Mouse (Mus musculus): ENCODE data around the gene Slc1a5. TPM values are rescaled to one million over a fixed set of nuclear protein-coding genes. Genes with fewer than 3 reads are reported as not detected.
A peak's percentile ranks its signal among the peaks of the same experiment; 100 is the strongest.

The Slc1a5 gene
- total RNA-seq, 1 experiment from 2014 or later, result 51.4 TPM

GRCm38 (mm10) chr7:16816078-16816474, 34.9 kb downstream of the Slc1a5 start:
- peak; percentile 15; the same call in 1 of the 2 replicates for ATAC-seq (replicated peaks; ENCODE audit: low read depth, poor library complexity, severe bottlenecking)

- ATAC-seq (replicated peaks; ENCODE audit: low read depth, poor library complexity, severe bottlenecking), result peak; percentile 11; the same call in 1 of the 2 replicates
Measured at GRCm38 (mm10) chr7:16816475-16817122, 35.5 kb downstream of the Slc1a5 start, which contains the start of gene Fkrp. Fkrp (minus strand) TSS chr7:16816732.

GRCm38 (mm10) chr7:16817693-16818092, 36.6 kb downstream of the Slc1a5 start:
- no peak for ATAC-seq (replicated peaks; ENCODE audit: low read depth, poor library complexity, severe bottlenecking)

- no peak; the same call in 1 of the 2 replicates for ATAC-seq (replicated peaks; ENCODE audit: low read depth, poor library complexity, severe bottlenecking)
Measured at GRCm38 (mm10) chr7:16819794-16820193, 38.7 kb downstream of the Slc1a5 start.

GRCm38 (mm10) chr7:16820271-16820763, 39.2 kb downstream of the Slc1a5 start:
- ATAC-seq (replicated peaks; ENCODE audit: low read depth, poor library complexity, severe bottlenecking), result peak; percentile 30; the same call in 1 of the 2 replicates

- ATAC-seq (replicated peaks; ENCODE audit: low read depth, poor library complexity, severe bottlenecking), result no peak
Measured at GRCm38 (mm10) chr7:16821091-16821490, 40.0 kb downstream of the Slc1a5 start.

GRCm38 (mm10) chr7:16821669-16822101, 40.5 kb downstream of the Slc1a5 start:
- no peak for ATAC-seq (replicated peaks; ENCODE audit: low read depth, poor library complexity, severe bottlenecking)

GRCm38 (mm10) chr7:16823734-16824133, 42.6 kb downstream of the Slc1a5 start:
- no peak for ATAC-seq (replicated peaks; ENCODE audit: low read depth, poor library complexity, severe bottlenecking)

GRCm38 (mm10) chr7:16825785-16826184, 44.6 kb downstream of the Slc1a5 start:
- ATAC-seq (replicated peaks; ENCODE audit: low read depth, poor library complexity, severe bottlenecking), result peak; percentile 71

- ATAC-seq (replicated peaks; ENCODE audit: low read depth, poor library complexity, severe bottlenecking), result no peak
Measured at GRCm38 (mm10) chr7:16826571-16826970, 45.4 kb downstream of the Slc1a5 start.

- peak; percentile 85 for ATAC-seq (replicated peaks; ENCODE audit: low read depth, poor library complexity, severe bottlenecking)
Measured at GRCm38 (mm10) chr7:16827274-16827673, 46.1 kb downstream of the Slc1a5 start.

- ATAC-seq (replicated peaks; ENCODE audit: low read depth, poor library complexity, severe bottlenecking), result no peak
Measured at GRCm38 (mm10) chr7:16830449-16830848, 49.3 kb downstream of the Slc1a5 start.

GRCm38 (mm10) chr7:16837916-16838803, 57.0 kb downstream of the Slc1a5 start:
- no peak for ATAC-seq (replicated peaks; ENCODE audit: low read depth, poor library complexity, severe bottlenecking)

GRCm38 (mm10) chr7:16838804-16839426, 57.8 kb downstream of the Slc1a5 start:
- no peak for ATAC-seq (replicated peaks; ENCODE audit: low read depth, poor library complexity, severe bottlenecking)

GRCm38 (mm10) chr7:16839427-16840108, 58.4 kb downstream of the Slc1a5 start:
- ATAC-seq (replicated peaks; ENCODE audit: low read depth, poor library complexity, severe bottlenecking), result no peak

- no peak for ATAC-seq (replicated peaks; ENCODE audit: low read depth, poor library complexity, severe bottlenecking)
Measured at GRCm38 (mm10) chr7:16840109-16840491, 59.0 kb downstream of the Slc1a5 start.

- no peak for ATAC-seq (replicated peaks; ENCODE audit: low read depth, poor library complexity, severe bottlenecking)
Measured at GRCm38 (mm10) chr7:16841078-16841477, 59.9 kb downstream of the Slc1a5 start.

GRCm38 (mm10) chr7:16841561-16842560, 60.7 kb downstream of the Slc1a5 start:
- peak; percentile 59 for ATAC-seq (replicated peaks; ENCODE audit: low read depth, poor library complexity, severe bottlenecking)

GRCm38 (mm10) chr7:16842645-16843063, 61.5 kb downstream of the Slc1a5 start, which contains the start of gene Prkd2:
Prkd2 (plus strand) TSS chr7:16842902.
- ATAC-seq (replicated peaks; ENCODE audit: low read depth, poor library complexity, severe bottlenecking), result peak; percentile 63

All from common myeloid progenitor, adult 5-6 weeks (primary cell).